Mouse (Mus musculus) Patski (cell line): ENCODE results near the gene Lrrc66. TPM values are rescaled to one million over a fixed set of nuclear protein-coding genes. Genes with fewer than 3 reads are reported as not detected.

Experiments
- ATAC-seq: fragments of 100-300 bp; one replicate; pipeline ENCODE4 v1.8.0; 2021
- CTCF ChIA-PET: fragments of 350-600 bp; sonication (Branson Sonifier 250); formaldehyde crosslinking; loops from one replicate; lab custom pipeline; 2022; ENCODE audit warnings: inconsistent platforms; lab: Charles Lee
- POLR2A ChIA-PET: fragments of 350-600 bp; sonication (Branson Sonifier 250); formaldehyde crosslinking; loops from one replicate; lab custom pipeline; 2022; ENCODE audit warnings: antibody characterized with exemption, inconsistent platforms; lab: Charles Lee
- DNase-seq: peaks from one replicate; pipeline ENCODE4 v3.0.0-alpha.2; 2011; ENCODE audit warnings: low read depth, low spot score
- H3K27me3 ChIP-seq: fragments of 371-371 bp; one replicate; pipeline ENCODE4 v1.5.1; 2021
- CTCF ChIP-seq: fragments of 100-300 bp; IDR thresholded peaks from one replicate; pipeline ENCODE4 v1.5.1; 2021
- in situ Hi-C: fragments of 300-500 bp; cut with MboI; formaldehyde crosslinking; loops from 3 replicates; pipeline ENCODE4 v1.11.1; 2018; ENCODE audit warnings: low pct_unique_long_range_greater_than_20kb, mixed read lengths
- polyA plus RNA-seq: library from polyadenylated mRNA; unstranded; gene quantifications from one replicate; pipeline ENCODE4 v1.2.3, GENCODE M21; 2021

Lrrc66 gene
- polyA plus RNA-seq, 1 experiment from 2014 or later, result not detected

DNA sequence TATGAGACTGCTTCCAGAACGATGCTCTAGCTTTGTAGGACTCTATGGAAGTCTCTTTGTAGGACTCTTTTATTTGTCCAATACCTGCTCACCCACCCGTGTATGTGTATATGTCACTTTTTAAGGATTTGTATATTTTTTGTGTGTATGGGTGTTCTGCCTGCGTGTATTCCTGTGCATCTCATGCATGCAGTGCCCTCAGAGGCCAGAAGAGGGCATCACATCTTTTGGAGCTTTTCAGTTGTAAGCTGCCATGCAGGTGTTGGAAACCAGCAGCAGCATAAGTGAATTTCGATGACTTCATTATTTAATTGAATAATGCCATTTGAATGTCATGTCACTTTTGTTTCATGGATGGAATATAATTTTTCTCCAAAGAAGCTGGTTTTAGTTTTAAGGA, 9.8 kb upstream of the Lrrc66 start:
- no peak for TF ChIP-seq CTCF
- POLR2A ChIA-PET, result no interaction called here
- no peaks in the 10 kb centered on the region for H3K27me3 ChIP-seq
- in situ Hi-C loops, result no loop called here
- DNase-seq (no peak), ATAC-seq (no peak)
- CTCF ChIA-PET, result interaction anchor here (0.7 to 2.2 kb wide), 5 partner anchors 9 to 267 kb away, joined by 3 to 10 read pairs (median 4); partner anchors contain the start of gene Lrrc66

DNA sequence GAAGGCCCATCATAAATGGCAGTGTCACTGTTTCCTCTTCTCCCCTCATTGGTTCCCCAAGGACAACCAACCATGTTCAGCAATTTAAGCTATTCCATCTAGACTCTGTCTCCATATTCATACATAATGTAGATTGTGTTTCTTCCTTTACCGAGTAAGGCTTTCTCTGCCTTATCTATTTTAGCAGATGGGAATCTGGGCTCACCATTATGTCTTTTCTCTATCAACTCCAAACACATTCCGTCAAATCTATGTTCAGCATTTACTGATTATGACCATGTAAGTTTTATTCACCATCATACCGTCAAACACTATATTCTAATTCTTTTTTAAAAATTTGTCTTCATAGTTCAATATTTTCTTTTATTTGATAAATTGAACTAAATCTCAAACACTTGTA, 8.7 kb upstream of the Lrrc66 start:
- ChIA-PET CTCF (interaction anchor here (0.8 to 2.2 kb wide), 4 partner anchors 8 to 204 kb away, joined by 3 to 10 read pairs (median 4); partner anchors contain the start of gene Lrrc66), POLR2A (no interaction called here)
- in situ Hi-C loops, result no loop called here
- ATAC-seq (no peak), DNase-seq (no peak)
- no peaks in the 10 kb centered on the region for H3K27me3 ChIP-seq
- TF ChIP-seq CTCF, result no peak

DNA sequence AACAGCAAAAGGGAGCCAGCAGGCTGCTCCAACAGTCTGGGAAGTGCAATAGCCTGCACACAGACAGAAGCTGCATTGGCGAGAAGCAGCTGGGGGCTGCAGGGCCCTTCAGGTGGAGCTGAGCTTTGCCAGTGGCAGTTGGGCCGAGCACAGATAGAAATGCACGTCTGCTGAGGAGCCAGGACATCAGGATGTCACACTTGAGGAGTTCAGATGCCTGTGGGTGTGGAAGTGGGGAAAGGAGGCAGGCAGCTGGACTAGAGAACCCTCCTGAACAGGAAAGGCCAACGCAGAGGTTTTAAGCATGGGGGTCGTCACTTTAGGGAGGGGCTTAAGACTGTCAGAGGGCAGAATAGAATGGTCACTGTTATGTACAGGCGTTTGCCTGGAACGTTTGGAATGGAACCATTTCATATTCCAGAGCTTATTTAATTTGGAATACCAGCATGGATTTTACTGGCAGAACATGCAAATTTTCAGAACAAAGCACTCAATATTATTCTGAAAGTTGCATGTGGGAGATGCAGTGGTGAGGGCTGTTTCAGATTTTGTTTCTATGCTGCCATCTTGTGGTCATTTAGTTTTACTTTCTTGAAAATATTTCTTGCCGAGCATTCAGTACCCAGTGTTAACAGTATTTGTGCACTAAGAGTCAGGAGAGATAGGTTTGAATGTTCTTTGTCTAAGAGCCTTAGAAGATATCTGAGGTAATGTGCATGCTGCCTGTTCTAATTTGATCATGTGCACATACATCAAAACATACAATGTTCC, 5.2 kb upstream of the Lrrc66 start:
- ATAC-seq (no peak), DNase-seq (no peak)
- POLR2A ChIA-PET, result interaction anchor here (0.7 to 0.9 kb wide), 2 partner anchors 203 to 288 kb away, joined by 3 read pairs; no protein-coding TSS in a partner anchor

DNA sequence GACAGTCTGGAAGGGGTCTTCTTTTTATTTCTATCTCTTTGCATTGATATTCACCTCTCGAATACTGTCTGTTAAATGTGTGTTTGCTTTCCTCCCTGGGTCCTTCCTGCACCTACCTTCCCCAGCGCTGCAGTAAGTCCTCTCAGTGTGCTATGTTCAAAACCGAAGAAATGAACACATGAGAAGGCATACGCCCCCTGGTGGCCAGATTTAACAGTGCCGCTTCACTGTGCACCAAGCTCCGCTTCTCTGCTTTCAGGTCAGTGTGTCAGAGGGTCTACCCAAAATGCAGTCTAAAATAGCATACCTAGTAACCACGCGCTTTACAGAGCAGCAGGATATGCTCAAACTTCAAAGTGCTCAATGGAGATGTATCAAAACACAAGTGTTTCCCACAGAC, 815 bp upstream of the Lrrc66 start:
- ATAC-seq, result peak; percentile 54
- no peak for DNase-seq
- peak; percentile 94 for TF ChIP-seq CTCF
- ChIA-PET POLR2A (interaction anchor here (0.8 kb wide), 1 partner anchor 93 kb away, joined by 3 read pairs; no protein-coding TSS in a partner anchor), CTCF (interaction anchor here (1.0 to 3.4 kb wide), 13 partner anchors 7 to 223 kb away, joined by 3 to 29 read pairs (median 3); no protein-coding TSS in a partner anchor)
- in situ Hi-C loops, result no loop called here
- no peaks in the 10 kb centered on the region for H3K27me3 ChIP-seq

More for the DNA sequence above, 5.2 kb upstream of the Lrrc66 start:
- TF ChIP-seq CTCF, result peak; percentile 59
- CTCF ChIA-PET, result interaction anchor here (0.7 to 3.9 kb wide), 28 partner anchors 9 to 220 kb away, joined by 3 to 33 read pairs (median 5); partner anchors contain the start of gene Sgcb
- in situ Hi-C loops, result loop anchor here (5.0 kb wide), 2 partner anchors 95 to 205 kb away; no protein-coding TSS in a partner anchor
- H3K27me3 ChIP-seq, result no peaks in the 10 kb centered on the region

DNA sequence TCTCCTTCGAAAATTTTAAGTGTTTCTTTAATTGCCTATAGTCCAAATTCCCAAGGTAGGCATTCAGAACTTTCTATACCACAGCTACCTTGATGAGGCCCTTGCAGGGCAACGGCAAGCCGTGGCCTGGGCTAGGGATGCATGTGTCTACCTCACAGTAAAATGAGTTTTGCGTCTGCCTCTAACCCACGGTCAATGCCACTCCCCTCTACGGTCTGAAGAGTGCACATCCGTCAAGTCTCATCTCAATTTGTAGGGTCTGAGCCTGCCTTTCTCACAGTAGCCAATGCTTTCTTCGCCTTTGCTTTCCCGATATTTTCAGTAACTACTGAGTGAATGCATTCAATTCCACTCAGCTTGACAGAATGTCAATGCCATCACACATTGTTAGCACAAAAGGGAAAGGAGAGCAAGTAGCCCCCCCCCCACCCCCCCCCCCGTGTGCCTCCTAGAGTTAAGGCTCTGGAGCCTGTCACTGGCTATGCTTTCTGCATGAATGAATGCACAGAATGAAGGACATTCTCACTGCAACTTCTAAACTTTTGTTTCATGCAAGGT, 1.2 kb downstream of the Lrrc66 start:
- CTCF ChIA-PET, result interaction anchor here (0.9 kb wide), 1 partner anchor 90 kb away, joined by 3 read pairs; no protein-coding TSS in a partner anchor
- TF ChIP-seq CTCF, result no peak
- in situ Hi-C loops, result no loop called here

DNA sequence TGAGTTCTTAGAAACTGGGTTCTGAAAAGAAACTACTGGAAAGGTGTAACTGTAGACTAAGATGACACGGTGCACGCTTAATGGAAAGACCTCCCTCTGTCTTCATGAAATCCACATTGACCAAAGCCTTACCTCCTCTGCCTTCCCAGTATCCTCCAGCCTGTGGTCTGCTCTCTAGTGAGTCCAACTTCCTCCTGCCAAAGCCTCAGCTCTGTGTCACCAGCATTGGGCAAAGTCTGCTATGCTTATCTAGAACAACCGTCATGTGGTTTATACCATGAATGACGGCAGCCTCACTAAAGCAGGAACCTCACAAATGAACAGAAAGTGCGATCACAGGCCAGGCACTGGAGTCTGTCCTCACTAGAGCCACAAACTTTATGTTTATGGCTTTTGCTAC, 2.2 kb downstream of the Lrrc66 start:
- ATAC-seq (no peak), DNase-seq (no peak)
- CTCF ChIA-PET, result no interaction called here
- in situ Hi-C loops, result no loop called here
- no peak for TF ChIP-seq CTCF
- H3K27me3 ChIP-seq, result no peaks in the 10 kb centered on the region
- POLR2A ChIA-PET, result no interaction called here

More for the DNA sequence above, 1.2 kb downstream of the Lrrc66 start:
- POLR2A ChIA-PET, result no interaction called here
- ATAC-seq (no peak), DNase-seq (no peak)
- H3K27me3 ChIP-seq, result no peaks in the 10 kb centered on the region

DNA sequence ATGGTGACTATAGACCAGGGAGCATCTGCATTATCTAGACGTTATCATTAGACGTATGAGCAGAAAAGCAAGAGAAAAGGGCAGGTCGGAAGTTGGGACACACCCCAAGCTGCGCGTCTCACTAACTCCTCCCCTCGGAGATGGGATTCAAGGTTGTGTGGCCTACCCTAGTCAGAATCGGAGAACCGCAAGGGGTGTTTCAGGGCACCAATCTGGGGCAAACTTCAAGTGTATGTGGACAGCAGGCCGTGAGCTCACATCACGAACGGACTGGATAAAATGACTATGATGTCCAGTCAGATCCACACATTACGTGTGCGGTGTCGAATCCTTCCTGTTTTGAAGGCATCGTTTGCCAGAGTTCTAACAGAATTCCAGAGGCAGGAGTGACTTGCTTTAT, 4.3 kb downstream of the Lrrc66 start:
- no peaks in the 10 kb centered on the region for H3K27me3 ChIP-seq
- no peak for DNase-seq
- POLR2A ChIA-PET, result no interaction called here
- CTCF ChIA-PET, result interaction anchor here (0.8 to 2.4 kb wide), 3 partner anchors 10 to 155 kb away, joined by 3 to 7 read pairs (median 4); no protein-coding TSS in a partner anchor
- no peak for TF ChIP-seq CTCF
- in situ Hi-C loops, result no loop called here
- no peak for ATAC-seq

DNA sequence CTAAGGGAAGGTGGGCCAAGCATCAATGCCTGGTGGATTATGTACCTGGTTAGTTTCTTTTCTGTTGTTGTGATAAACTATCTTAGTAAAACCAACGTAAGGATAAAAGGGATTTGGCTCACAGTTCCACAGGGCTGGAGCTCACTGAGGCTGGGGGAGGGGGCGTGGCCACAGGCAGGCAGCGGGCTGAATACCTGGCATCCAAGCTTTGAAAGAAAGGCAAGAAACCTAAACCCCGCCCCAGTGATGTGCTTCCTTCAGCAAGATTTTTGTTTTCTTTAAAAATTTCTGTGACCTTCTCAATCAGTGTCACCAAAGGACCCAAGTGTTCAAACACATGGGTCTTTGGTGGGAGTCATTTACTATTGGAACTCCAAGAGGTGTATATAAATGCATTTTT, 4.8 kb downstream of the Lrrc66 start:
- no peak for ATAC-seq

DNA sequence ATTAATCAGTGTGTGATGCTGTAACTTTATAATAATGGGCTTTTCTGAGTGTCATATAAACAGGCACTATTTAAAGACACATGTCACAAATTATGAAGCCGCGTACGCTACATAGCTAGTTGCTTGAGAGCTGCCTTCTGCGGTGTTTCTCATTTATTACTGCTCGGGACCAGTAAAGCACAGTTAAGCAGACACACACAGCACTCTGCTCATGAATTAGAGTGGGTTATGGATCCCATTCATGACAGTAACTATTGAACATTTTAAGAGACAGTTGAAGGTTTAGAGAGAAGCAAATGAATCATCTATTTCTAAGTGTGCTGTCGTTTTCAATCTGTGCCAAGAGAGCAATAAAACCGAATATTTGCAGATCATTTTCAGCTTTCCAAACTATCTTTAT, 5.5 kb downstream of the Lrrc66 start:
- DNase-seq (no peak), ATAC-seq (no peak)
- TF ChIP-seq CTCF, result no peak
- no peaks in the 10 kb centered on the region for H3K27me3 ChIP-seq
- POLR2A ChIA-PET, result no interaction called here
- in situ Hi-C loops, result no loop called here
- CTCF ChIA-PET, result interaction anchor here (1.0 to 2.4 kb wide), 3 partner anchors 11 to 153 kb away, joined by 3 to 7 read pairs (median 4); no protein-coding TSS in a partner anchor

More for the DNA sequence above, 4.8 kb downstream of the Lrrc66 start:
- in situ Hi-C loops, result no loop called here
- POLR2A ChIA-PET, result no interaction called here
- no peak for DNase-seq
- H3K27me3 ChIP-seq, result no peaks in the 10 kb centered on the region
- CTCF ChIA-PET, result interaction anchor here (0.8 to 2.4 kb wide), 3 partner anchors 10 to 154 kb away, joined by 3 to 7 read pairs (median 4); no protein-coding TSS in a partner anchor
- TF ChIP-seq CTCF, result no peak

DNA sequence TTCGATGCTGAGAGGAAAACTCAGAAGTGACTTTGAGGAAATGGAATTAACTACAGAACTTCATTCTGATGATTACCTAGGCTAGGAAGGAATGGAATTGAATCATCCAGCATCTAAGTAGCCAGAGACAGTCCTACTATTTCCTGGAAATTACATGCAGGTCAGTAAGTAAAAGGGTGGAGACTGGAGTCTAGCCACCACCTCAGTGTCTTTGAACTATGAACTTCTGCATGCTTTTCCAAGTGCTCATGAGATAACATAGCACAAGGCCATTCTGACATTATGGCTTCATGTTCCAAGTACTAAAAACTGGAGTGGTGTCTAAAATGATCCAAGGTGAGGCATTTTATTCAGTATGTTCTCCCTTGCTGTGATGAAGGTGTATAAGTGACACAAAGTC, 6.8 kb downstream of the Lrrc66 start:
- no peak for ATAC-seq
- in situ Hi-C loops, result no loop called here
- DNase-seq, result no peak
- no peaks in the 10 kb centered on the region for H3K27me3 ChIP-seq
- ChIA-PET POLR2A (interaction anchor here (0.7 kb wide), 1 partner anchor 57 kb away, joined by 3 read pairs; no protein-coding TSS in a partner anchor), CTCF (interaction anchor here (0.6 to 1.7 kb wide), 4 partner anchors 8 to 19 kb away, joined by 3 to 5 read pairs (median 3); no protein-coding TSS in a partner anchor)
- TF ChIP-seq CTCF, result no peak
